Mouse (Mus musculus) heart, postnatal 0 days (tissue): ENCODE measurements at regions not wholly inside any gene's neighbourhood (a gene's known extent, or its start where the extent isn't known, plus 50 kb on each side); places are given as distances from the start of the nearest gene placed in this dataset.

Experiments
- ATAC-seq: fragments of 200-750 bp; cut with Nextera tagmentation; 2 replicates; pipeline ENCODE4 v1.8.0; 2017; ENCODE audit warnings: low read depth, moderate number of reproducible peaks, moderate library complexity; ENCODE audit not compliant: insufficient read depth
- DNase-seq: peaks from one replicate; pipeline ENCODE4 v3.0.0-alpha.2; 2016; ENCODE audit warnings: low spot score
- H3K27ac ChIP-seq: fragments of 300-500 bp; sonication (generic); 2 replicates; pipeline ENCODE4 v1.5.1; 2014; ENCODE audit warnings: low read depth, mild to moderate bottlenecking
- H3K27me3 ChIP-seq: fragments of 300-500 bp; sonication (generic); 2 replicates; pipeline ENCODE4 v1.6.1; 2014; ENCODE audit warnings: low read length, mixed read lengths; ENCODE audit not compliant: control insufficient read depth, insufficient read depth
- H3K36me3 ChIP-seq: fragments of 300-500 bp; sonication (generic); replicated peaks from 2 replicates; pipeline ENCODE4 v1.6.1; 2014; ENCODE audit warnings: low read length, mixed read lengths; ENCODE audit not compliant: control insufficient read depth, insufficient read depth
- H3K4me1 ChIP-seq: fragments of 300-500 bp; sonication (generic); 2 replicates; pipeline ENCODE4 v1.6.1; 2014; ENCODE audit warnings: antibody characterized with exemption; ENCODE audit not compliant: control insufficient read depth, insufficient read depth
- H3K4me2 ChIP-seq: fragments of 300-500 bp; sonication (generic); 2 replicates; pipeline ENCODE4 v1.6.1; 2014; ENCODE audit warnings: low read depth, mild to moderate bottlenecking, low read length, moderate library complexity
- H3K4me3 ChIP-seq: fragments of 300-500 bp; sonication (generic); 2 replicates; pipeline ENCODE4 v1.5.1; 2014; ENCODE audit warnings: low read depth, low read length
- H3K9ac ChIP-seq: fragments of 300-500 bp; sonication (generic); replicated peaks from 2 replicates; pipeline ENCODE4 v1.6.1; 2014; ENCODE audit warnings: low read depth, low read length, mixed read lengths
- H3K9me3 ChIP-seq: fragments of 300-500 bp; sonication (generic); replicated peaks from 2 replicates; pipeline ENCODE4 v1.6.1; 2016; ENCODE audit warnings: low read length; ENCODE audit not compliant: control insufficient read depth
- CTCF ChIP-seq: IDR thresholded peaks from 2 replicates; pipeline ENCODE4 v1.5.1; 2016; ENCODE audit warnings: antibody characterized with exemption, control low read depth, low read depth
- EP300 ChIP-seq: IDR thresholded peaks from 2 replicates; pipeline ENCODE4 v1.6.1; 2016; ENCODE audit warnings: antibody characterized with exemption, low read depth
- WGBS: fragments of 180-500 bp; shearing (Covaris S2); extraction: QIAGEN DNeasy Blood & Tissue Kit; methylation state at CpG from one replicate; pipeline ENCODE4 v1.1.7; 2014; 5-methylcytosine and 5-hydroxymethylcytosine counted together

GRCm38 (mm10) chr1:35842707-35843106 lies 225.5 kb upstream of the Hs6st1 start:
- no peaks in the 10 kb centered on the region for H3K4me1 ChIP-seq
- 85% methylated on average over 4 of the region's 4 CpGs for WGBS
- ATAC-seq (no peak), DNase-seq (no peak)
- TF ChIP-seq EP300 (no peak), CTCF (no peak)
- no peaks in the 10 kb centered on the region for H3K9me3 ChIP-seq
- H3K9ac ChIP-seq: no peak overlapping the region
- no peaks in the 10 kb centered on the region for H3K27me3 ChIP-seq
- H3K4me2 ChIP-seq: no peak overlapping the region
- no peak overlapping the region for H3K27ac ChIP-seq
- no peak overlapping the region for H3K4me3 ChIP-seq
- H3K36me3 ChIP-seq: no peaks in the 10 kb centered on the region

- Histone ChIP-seq H3K4me3 (no peak overlapping the region), H3K27ac (no peak overlapping the region), H3K36me3 (no peaks in the 10 kb centered on the region), H3K9ac (no peak overlapping the region), H3K4me1 (no peaks in the 10 kb centered on the region), H3K9me3 (no peaks in the 10 kb centered on the region), H3K27me3 (no peaks in the 10 kb centered on the region), H3K4me2 (no peak overlapping the region)
- WGBS: 82% methylated on average over 3 of the region's 3 CpGs
- TF ChIP-seq EP300: no peak
- no peak for TF ChIP-seq CTCF
- no peak for ATAC-seq
- DNase-seq: no peak
These were observed 224.6 kb upstream of the Hs6st1 start for GRCm38 (mm10) chr1:35843566-35843965.

- Histone ChIP-seq H3K9ac (no peak overlapping the region), H3K4me1 (peaks cover 14% of the 10 kb centered on the region; the same call in 1 of the 2 replicates), H3K4me2 (no peak overlapping the region), H3K27me3 (no peaks in the 10 kb centered on the region), H3K9me3 (no peaks in the 10 kb centered on the region), H3K4me3 (no peak overlapping the region), H3K36me3 (no peaks in the 10 kb centered on the region), H3K27ac (no peak overlapping the region)
- no peak for DNase-seq
- 51% methylated on average over 11 of the region's 11 CpGs for WGBS
- TF ChIP-seq EP300 (no peak), CTCF (peak; percentile 31)
- no peak for ATAC-seq
These were observed 221.8 kb upstream of the Hs6st1 start for GRCm38 (mm10) chr1:35846224-35846936.

- H3K36me3 ChIP-seq: no peaks in the 10 kb centered on the region
- no peak for TF ChIP-seq CTCF
- no peak for TF ChIP-seq EP300
- H3K4me2 ChIP-seq: no peak overlapping the region
- no peaks in the 10 kb centered on the region for H3K27me3 ChIP-seq
- H3K9me3 ChIP-seq: no peaks in the 10 kb centered on the region
- DNase-seq: no peak
- peaks cover 14% of the 10 kb centered on the region; the same call in 1 of the 2 replicates for H3K4me1 ChIP-seq
- no peak for ATAC-seq
- no peak overlapping the region for H3K9ac ChIP-seq
- 82% methylated on average over 12 of the region's 12 CpGs for WGBS
- no peak overlapping the region for H3K27ac ChIP-seq
- no peak overlapping the region for H3K4me3 ChIP-seq
These were observed 219.8 kb upstream of the Hs6st1 start for GRCm38 (mm10) chr1:35848160-35848954.

- DNase-seq (peak; percentile 57), ATAC-seq (peak; percentile 61)
- 48% methylated on average over 11 of the region's 11 CpGs for WGBS
- peak overlapping the region; percentile 27 for H3K4me3 ChIP-seq
- H3K9ac ChIP-seq: no peak overlapping the region
- H3K9me3 ChIP-seq: no peaks in the 10 kb centered on the region
- H3K4me1 ChIP-seq: peaks cover 14% of the 10 kb centered on the region; the same call in 1 of the 2 replicates
- TF ChIP-seq EP300 (no peak), CTCF (no peak)
- H3K36me3 ChIP-seq: no peaks in the 10 kb centered on the region
- H3K27me3 ChIP-seq: no peaks in the 10 kb centered on the region
- peak overlapping the region; percentile 73 for H3K27ac ChIP-seq
- H3K4me2 ChIP-seq: peak overlapping the region; percentile 46
These were observed 218.6 kb upstream of the Hs6st1 start for GRCm38 (mm10) chr1:35849406-35850190.
